Mouse (Mus musculus): ENCODE results near the gene Apoh. TPM values are rescaled to one million over a fixed set of nuclear protein-coding genes. Genes with fewer than 3 reads are reported as not detected.

Apoh gene
- total RNA-seq (2021) = under 1 TPM in 1 of 2 experiments, not detected in 1; 0.24 TPM

DNA sequence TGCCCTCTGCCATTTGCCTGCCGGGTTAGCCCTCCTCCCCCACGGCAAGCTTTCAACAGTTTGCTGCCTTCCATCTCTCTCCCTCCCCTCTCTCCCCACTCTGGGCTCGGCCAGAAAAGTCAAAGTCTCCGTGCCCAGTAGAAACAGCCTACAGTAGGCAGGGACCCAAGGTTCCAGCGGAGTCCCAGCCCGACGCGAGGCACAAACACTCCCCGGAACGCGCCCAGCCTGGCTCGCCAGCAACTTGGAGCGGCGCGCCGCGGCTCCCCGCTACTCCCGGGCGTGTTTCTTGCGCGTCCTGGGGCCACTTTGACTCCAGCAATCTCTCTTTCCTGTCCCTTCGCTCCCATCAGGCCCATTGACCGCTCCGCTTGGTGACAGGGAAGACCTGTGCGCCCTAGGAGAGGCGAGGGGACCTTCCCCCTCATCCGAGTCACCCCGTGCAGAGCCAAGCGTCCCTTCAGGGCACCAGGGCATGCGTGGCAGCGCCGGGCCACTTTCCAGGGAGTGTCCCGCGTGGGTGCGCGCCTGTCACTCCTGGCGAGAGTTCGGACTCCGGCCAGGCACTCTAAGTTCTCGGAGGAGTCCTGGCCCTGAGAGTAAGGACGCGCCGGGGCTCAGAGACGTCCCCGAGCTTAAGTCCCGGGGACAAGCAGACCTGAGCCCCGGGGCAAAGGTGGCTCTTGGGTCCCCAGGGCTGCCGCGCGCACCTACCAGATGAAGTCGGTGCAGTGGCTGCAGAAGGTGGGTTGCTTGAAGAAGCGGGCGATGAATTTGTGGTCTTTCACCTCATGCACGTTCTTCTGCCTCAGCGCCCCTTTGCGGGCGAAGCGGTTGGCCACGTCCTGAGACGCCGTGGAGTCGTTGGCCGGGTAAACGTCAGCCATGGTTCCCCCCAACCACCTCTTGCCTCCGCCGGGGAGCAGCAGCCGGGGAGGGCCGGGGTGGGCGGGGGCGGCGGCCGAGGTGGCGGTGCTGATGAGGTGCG is at the start of gene Apoh:
TSS of gene Apoh (plus strand) at position 574 of the 988 bp plus-strand sequence.
- peak; percentile 73 for DNase-seq

- no peak for DNase-seq
Observed at GRCm38 (mm10) chr11:108293843-108294242, 49.3 kb upstream of the Apoh start.

DNA sequence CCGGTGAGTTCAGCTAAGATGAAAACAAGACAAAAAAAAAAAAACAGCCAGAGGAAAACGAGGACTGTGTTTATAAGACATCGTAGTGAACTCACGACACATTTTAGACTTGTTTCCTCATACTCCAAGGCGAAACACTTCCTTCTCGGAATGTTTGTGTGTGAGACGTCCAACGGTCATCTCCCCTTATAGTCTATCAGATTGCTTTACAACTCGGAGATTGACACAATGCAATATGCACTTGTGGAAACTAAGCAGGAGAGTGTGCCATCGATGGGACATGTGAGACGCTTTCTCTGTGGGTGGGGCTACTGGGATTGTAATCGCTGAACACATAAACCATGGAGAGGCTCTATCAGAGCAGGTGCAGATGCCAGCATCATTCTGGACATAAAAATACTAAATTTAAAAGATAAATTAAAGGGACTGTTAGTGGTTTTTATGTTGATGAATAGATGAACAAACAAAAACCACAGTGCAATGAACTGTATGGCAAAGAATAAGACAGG is 48.8 kb upstream of the Apoh start:
- DNase-seq = no peak

DNA sequence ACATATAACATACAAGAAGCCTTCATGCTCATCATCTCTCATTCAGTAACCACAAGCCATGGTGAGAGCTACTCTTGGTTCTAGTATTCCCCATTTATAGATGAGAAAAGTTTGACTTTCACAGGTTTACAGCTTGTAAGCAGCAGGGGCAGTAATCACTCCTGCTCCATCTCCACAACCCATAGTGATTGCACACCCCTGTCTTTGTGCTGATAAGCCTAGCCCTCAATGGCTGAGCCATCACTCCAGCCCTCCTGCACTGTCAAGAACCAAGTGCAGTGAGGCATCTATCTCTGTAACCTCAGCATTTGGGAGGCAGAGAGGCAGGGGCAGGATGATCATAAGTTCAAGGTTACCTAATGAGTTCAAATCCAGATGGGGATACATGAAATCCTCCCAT is 47.8 kb upstream of the Apoh start:
- DNase-seq = no peak

DNA sequence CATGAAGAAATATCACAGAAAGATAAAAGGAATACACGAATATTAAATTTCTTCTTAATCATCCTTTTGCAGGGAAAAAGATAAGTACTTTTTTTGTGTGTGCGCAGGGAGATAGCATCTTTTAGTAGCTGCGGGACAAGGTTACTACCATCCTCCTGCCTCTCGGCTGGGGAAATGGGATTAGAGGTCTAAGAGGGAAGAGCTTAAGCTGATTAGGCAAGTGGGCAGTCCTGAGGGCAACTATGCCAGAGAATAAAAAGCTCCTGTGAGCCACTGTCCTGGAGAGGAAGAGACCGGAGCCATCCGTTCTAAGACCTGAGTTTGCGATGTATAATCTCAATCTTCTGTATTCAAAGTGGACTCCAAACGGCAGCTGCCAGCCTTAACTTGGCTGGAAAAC is 45.2 kb upstream of the Apoh start:
- DNase-seq = no peak

DNA sequence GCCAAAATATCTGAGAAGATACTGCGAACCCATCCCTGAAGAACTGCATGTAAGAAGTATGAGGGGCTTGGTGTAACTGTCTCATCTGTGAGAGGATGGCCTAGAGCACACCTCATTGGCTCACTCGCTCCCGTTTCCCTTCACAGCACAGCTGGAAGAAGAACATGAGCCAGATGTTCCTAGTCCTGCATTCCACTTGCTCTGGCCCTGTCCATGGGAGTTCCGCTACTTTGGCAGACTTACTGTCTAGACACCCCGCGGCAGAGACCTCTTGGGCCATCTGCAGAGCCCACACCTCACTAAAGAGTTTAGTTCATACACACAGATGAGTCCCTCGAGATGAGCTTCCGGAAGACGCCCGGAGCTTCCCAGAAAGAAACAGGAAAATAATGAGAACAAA is 43.2 kb upstream of the Apoh start:
- peak; percentile 23 for DNase-seq

GRCm38 (mm10) chr11:108300443-108300842 is 42.7 kb upstream of the Apoh start:
- peak; percentile 18 for DNase-seq

- no peak for DNase-seq
Observed at GRCm38 (mm10) chr11:108301036-108301435, 42.1 kb upstream of the Apoh start.

DNA sequence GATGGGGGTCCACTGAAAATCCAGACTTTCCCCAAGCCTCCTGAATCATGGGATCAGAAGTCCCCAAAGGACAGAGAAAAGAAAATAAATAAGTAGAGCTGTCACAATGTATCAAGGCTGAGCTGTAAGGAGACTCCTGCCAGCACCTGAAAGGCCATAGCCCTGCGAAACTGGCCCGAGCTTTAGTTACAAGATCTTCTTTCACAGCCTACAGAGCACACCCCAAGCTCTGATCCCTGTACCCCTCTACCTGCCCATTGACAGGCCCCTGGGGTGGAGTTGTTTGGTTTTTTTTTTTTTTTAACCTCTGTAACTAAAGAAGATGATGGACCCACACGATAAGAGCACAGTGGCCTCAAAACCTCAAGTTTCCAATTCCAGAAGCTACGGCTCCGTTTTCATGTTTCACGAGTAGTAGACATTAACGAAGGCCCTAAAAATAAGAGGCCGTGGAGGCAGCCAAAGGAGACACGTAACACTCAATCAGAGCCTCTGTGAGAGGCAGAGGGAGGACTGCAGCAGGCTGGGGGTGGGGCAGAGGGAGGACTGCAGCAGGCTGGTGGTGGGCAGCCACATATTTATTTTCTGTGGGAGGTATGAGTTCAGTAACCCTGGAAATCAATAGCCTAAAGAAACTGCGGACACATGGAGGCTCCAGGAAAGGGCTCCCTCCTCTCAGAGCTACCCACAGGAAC is 41.2 kb upstream of the Apoh start:
- no peak for DNase-seq

DNA sequence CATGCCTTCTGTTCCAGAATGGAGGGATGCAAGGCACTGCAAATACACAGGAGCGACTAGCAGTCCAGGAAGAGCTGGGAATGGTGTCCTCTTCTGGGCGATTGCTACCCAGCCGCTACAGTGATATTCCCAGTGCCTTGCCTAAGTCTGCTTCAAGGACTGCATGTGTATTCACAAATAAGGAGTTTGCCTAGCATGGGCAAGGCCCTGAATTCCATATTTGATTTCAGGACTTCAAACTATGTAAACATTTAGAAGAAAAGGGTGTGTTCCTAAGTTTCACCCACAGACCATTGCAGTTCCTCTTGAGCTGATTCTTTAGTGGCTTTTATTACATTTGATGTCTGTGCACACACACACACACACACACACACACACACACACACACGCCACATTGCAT is 39.4 kb upstream of the Apoh start:
- no peak for DNase-seq

GRCm38 (mm10) chr11:108307258-108307657 is 35.9 kb upstream of the Apoh start:
- DNase-seq = no peak

GRCm38 (mm10) chr11:108308253-108308652 is 34.9 kb upstream of the Apoh start:
- no peak for DNase-seq

DNA sequence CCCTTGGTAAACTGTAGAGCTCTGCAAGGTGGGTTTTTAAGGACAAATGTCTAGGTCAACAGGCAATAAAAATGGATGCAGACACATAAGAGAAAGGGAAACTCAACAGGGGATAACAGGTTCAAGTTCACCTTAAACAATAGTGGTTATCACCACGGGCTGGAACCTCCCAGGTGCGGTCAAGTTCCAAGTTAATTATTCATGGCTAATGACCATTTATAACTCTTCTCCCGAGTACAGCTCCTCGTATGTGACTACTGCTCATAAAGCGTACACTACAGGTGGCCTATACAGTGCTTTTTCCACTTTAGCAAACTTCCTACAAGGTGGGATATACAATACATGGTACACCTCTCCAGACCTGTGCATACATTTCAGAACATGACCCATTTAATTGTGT is 33.4 kb upstream of the Apoh start:
- no peak for DNase-seq

DNA sequence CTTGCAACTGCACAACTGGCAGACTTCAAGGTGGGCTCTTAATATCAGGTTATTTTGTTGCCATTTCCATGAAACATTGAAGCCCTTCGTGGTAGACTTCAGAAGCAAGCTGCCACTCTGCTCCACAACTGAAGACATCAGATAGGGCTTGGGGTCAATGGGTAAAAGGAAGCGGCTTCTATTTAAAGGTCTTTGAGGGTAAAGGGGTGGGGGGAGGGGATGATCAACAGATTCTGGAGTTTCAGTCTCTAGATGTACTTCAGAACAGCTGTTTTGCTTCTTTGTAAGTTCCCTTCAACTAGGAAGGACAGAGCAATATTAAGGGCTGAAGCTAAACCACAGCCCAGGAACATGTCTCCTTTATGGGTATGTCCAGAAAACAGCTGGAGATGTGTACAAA is 31.2 kb upstream of the Apoh start:
- DNase-seq = no peak

DNA sequence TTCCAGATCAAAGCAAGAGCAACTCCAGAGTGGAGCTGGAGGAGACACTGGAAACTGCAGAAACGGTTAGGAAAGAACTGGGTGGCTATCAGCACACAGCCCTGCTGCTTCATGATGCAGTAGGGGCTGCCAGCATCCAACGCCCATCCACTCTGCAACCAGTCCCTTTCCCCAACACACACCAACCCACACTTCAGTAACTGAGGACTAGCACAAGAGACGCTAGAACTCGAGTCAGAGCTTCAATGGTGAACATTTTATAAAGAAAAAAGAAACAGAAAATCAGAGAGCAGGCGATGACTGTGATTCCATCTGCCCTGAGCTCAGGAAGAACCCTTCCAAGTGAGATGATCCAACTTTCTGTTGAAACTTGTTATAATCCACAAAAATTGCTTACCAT is 30.6 kb upstream of the Apoh start:
- DNase-seq = no peak

DNA sequence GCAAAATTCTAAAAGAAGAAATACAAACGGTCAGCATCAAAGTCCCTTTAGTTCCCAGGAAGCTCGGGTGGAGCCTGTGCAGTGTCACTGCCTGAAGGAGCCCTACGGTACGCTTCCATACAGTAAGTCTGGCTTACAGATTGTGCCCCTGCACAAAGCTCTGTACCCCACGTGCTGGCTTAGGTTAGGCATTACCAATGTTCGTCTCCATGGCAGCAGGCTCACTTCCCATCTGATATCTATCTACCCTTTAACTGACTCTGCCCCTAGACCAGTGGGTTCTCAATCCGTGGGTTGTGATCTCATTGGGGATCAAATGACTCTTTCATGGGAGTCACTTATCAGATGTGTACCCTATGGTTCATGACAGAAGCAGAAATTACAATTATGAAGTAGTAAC is 27.4 kb upstream of the Apoh start:
- DNase-seq = no peak

- DNase-seq = no peak
Observed at GRCm38 (mm10) chr11:108317878-108318277, 25.3 kb upstream of the Apoh start.

DNA sequence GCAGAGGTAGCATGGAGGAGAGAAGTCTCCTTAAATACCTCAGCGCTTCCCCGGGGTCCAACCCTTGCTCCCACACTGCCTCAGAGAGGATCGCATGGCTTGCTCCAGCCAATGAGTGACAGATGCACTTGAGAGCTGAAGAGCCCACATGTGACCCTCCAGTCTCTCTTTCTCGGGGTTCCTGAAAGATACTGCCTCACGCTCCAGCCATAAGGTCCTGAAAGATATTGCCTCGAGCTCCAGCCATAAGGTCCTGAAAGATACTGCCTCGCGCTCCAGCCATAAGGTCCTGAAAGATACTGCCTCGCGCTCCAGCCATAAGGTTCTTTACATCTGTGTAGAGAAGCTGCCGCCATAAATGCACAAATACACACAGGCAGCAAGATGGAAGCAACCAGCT is 24.0 kb upstream of the Apoh start:
- no peak for DNase-seq

- DNase-seq = no peak
Observed at GRCm38 (mm10) chr11:108320561-108320960, 22.6 kb upstream of the Apoh start.

DNA sequence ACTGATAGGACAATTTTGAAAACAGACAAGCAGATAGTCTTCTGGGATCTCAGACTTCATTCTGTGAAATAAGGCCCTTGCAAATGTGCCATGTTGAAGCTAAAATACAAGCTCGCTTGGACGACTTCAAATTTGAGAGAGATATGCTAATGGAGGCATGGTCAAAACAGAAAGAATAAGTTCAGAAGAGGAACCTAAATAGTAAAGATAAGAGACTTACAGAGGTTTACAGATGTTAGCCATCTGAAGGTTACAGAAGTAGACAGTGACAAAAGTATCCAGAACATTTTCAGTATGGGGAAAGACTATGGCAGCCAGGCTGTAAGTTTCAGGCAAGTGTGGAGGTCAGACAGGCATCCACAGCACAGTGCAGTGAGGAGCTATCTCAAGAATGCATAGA is 21.0 kb upstream of the Apoh start:
- DNase-seq = no peak

- DNase-seq = no peak
Observed at GRCm38 (mm10) chr11:108325943-108326342, 17.2 kb upstream of the Apoh start.

DNA sequence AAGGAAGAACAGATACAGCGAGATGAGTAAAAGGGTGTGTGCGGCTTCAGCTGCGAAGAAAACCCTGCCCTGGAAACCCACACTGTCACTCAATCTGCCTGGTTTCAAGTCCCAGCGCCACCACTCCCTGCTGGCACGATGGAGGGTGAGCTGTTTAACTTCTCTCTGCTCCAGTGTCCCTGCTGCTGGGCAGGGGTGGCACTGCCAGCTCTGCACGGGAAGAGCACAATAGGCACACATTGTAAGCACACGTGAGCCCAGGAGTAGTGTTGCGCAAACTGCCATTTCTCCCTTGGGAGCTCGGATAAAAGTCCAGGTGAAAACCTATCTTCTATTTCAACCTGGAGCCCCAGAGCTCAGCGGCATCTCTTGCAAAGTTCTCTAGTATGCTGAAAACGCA is 12.3 kb upstream of the Apoh start:
- DNase-seq = no peak

- no peak for DNase-seq
Observed at GRCm38 (mm10) chr11:108333006-108333405, 10.1 kb upstream of the Apoh start.

All from heart, postnatal 4 days (tissue).